Mouse (Mus musculus) heart, postnatal 0 days (tissue): ENCODE results near the gene Rph3a.

ENCODE experiments used
- CTCF ChIP-seq: IDR thresholded peaks from 2 replicates; pipeline ENCODE4 v1.5.1; 2016; ENCODE audit warnings: antibody characterized with exemption, control low read depth, low read depth
- EP300 ChIP-seq: IDR thresholded peaks from 2 replicates; pipeline ENCODE4 v1.6.1; 2016; ENCODE audit warnings: antibody characterized with exemption, low read depth

DNA sequence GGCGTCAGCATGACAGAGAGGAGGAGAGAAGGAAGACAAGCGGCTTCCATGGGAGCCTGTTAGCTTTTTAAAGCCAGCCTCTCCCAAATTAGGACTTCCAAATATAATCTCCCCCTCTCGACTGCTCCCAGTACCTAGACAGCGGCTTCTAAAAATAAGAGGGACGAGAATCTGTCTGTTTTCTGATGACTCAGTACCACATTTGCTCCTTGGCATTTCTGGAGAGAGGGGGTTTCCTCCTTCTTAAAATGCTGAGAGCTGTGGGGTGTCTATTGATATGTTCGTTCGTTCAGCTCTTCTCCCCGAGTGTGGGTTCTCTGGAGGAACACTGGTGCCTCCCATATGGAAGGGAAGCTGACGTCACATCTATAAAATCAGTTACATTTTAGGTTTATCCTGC, 9.6 kb upstream of the Rph3a start:
- TF ChIP-seq EP300 (no peak), CTCF (no peak)
